Mouse (Mus musculus): ENCODE measurements around the gene Megf8. TPM values are rescaled to one million over a fixed set of nuclear protein-coding genes. Genes with fewer than 3 reads are reported as not detected.
"Not testable (repeated sequence)": the region's sequence is repeated elsewhere in the genome, so short reads cannot be mapped to it uniquely, and the experiment has no call there.

Megf8 gene
- polyA plus RNA-seq, 1 experiment from 2014 or later: 19.5 TPM

DNA sequence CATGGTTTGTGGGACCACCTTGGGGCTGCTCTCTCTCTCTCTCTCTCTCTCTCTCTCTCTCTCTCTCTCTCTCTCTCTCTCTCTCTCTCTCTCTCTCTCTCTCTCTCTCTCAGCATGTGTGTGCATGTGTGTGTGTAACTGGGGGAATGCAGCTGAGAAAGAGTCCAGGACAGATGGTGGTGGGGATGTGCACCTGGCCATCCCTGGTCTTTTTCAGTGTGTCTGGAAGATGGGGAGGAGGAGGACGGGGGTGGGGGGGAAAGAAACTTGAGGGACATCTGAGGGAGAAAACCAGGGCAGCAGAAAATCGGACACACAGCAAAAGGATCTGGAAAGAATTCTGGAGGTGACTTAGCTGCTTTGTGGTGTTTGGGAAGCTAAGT lies 10.4 kb upstream of the Megf8 start:
- H3K4me1 ChIP-seq: peaks cover 10% of the 10 kb centered on the region
- peaks cover 54% of the 10 kb centered on the region for H3K27me3 ChIP-seq
- no peak overlapping the region for H3K4me3 ChIP-seq
- 41% methylated on average over 2 of the region's 2 CpGs for WGBS
- no peak overlapping the region for H3K27ac ChIP-seq
- no peak overlapping the region; the same call in 1 of the 2 replicates for H3K4me2 ChIP-seq (replicated peaks)
- no peaks in the 10 kb centered on the region for H3K36me3 ChIP-seq
- H3K9me3 ChIP-seq: no peaks in the 10 kb centered on the region
- ATAC-seq (ENCODE audit: low FRiP score, low read depth): no peak
- no peak overlapping the region for H3K9ac ChIP-seq

DNA sequence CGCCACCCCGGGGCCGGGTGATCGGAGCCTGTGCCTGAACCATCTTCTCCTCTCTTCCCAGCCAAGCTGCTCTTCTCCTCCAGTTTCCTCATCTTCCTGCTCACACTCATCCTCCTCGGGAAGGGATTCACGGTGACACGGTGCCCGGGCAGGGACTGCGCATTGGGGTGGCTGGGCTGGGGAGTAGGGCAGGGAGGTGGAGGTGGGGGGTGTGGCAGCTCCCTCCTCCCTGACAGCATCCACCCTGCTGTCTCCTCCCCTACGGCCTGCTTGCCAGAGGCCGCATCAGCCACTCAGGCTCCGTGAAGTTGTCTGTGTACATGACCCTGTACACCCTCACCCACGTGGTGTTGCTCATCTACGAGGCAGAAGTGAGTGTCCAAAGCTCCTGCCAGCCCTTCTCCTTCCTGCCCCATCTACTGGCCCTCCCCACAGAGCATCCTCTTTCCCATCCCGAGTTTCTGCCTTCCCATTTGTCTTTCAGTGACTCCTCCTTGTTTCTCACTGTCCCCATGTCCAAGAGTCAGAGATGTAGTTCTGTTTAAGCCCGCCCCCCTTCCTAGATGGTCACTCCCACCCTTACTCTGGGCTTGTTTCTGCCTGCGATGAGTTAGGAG lies 8.2 kb upstream of the Megf8 start:
- H3K9ac ChIP-seq: no peak overlapping the region
- peaks cover 10% of the 10 kb centered on the region for H3K4me1 ChIP-seq
- peaks cover 69% of the 10 kb centered on the region for H3K27me3 ChIP-seq
- ATAC-seq (ENCODE audit: low FRiP score, low read depth): no peak
- WGBS: 58% methylated on average over 17 of the region's 17 CpGs
- H3K4me3 ChIP-seq: no peak overlapping the region
- H3K36me3 ChIP-seq: no peaks in the 10 kb centered on the region
- no peak overlapping the region for H3K4me2 ChIP-seq (replicated peaks)
- no peaks in the 10 kb centered on the region for H3K9me3 ChIP-seq
- no peak overlapping the region for H3K27ac ChIP-seq

DNA sequence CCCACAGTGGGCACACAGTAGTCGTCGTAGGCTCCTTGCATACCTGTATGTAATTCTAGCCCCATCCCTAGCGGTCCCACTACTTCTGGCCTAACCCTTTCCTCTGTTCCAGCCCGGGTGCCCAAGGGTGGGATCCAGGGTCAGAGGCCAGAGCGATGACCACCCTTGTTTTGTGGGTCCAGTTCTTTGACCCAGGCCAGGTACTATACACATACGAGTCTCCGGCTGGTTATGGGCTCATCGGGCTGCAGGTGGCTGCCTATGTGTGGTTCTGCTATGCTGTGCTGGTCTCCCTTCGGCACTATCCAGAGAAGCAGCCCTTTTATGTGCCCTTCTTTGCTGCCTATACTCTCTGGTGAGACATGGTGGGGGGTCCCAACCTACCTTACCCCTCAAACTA lies 7.5 kb upstream of the Megf8 start:
- peaks cover 74% of the 10 kb centered on the region for H3K27me3 ChIP-seq

DNA sequence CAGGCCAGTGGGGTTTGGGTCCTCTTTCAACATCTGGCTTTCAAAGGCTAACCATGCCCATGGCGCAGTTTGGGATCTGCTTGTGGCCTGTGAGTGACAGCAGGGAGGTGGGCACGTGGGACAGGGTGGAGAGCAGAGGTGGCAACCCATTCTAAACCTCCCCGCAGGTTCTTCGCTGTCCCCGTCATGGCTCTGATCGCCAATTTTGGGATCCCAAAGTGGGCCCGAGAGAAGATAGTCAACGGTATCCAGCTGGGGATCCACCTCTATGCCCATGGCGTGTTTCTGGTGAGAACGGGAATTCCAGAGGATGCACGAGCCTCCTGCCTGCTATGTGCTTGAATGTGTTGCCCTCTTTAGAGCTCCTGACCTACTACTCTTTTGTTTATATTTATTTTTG lies 5.8 kb upstream of the Megf8 start:
- H3K27ac ChIP-seq: no peak overlapping the region
- H3K27me3 ChIP-seq: peaks cover 83% of the 10 kb centered on the region
- no peak overlapping the region for H3K9ac ChIP-seq
- 85% methylated on average over 11 of the region's 11 CpGs for WGBS
- H3K4me2 ChIP-seq (replicated peaks): no peak overlapping the region
- no peaks in the 10 kb centered on the region for H3K9me3 ChIP-seq
- H3K4me3 ChIP-seq: no peak overlapping the region
- H3K36me3 ChIP-seq: no peaks in the 10 kb centered on the region
- no peak for ATAC-seq (ENCODE audit: low FRiP score, low read depth)
- H3K4me1 ChIP-seq: peaks cover 21% of the 10 kb centered on the region

More for the DNA sequence above, 7.5 kb upstream of the Megf8 start:
- H3K27ac ChIP-seq: no peak overlapping the region
- no peaks in the 10 kb centered on the region for H3K9me3 ChIP-seq
- H3K9ac ChIP-seq: no peak overlapping the region
- ATAC-seq (ENCODE audit: low FRiP score, low read depth): no peak
- H3K4me2 ChIP-seq (replicated peaks): no peak overlapping the region
- no peak overlapping the region for H3K4me3 ChIP-seq
- H3K4me1 ChIP-seq: peaks cover 13% of the 10 kb centered on the region
- no peaks in the 10 kb centered on the region for H3K36me3 ChIP-seq
- 86% methylated on average over 9 of the region's 9 CpGs for WGBS

DNA sequence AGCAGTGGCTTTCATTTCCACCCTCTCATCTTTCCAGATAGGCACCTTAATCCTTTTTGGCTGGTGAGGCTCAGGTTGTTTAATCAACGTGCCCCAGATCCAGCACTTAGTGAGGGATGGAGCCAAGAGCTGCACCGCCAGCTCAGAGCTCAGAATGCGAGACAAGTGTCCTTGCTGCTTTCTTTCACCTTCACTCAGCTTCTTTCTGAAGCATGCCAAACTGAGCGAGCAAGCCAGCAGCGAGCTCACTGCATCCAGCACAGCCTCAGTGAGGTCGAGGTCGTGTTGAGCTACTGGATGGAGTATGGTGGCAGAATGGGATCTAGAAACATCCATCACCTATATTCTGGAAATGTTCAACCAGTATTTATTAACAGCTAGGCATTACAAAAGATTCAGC lies 3.6 kb upstream of the Megf8 start:
- Histone ChIP-seq H3K4me3 (no peak overlapping the region), H3K27ac (no peak overlapping the region), H3K4me1 (peaks cover 31% of the 10 kb centered on the region), H3K36me3 (no peaks in the 10 kb centered on the region), H3K9me3 (no peaks in the 10 kb centered on the region), H3K9ac (no peak overlapping the region), H3K27me3 (peaks cover 68% of the 10 kb centered on the region), H3K4me2 (replicated peaks) (no peak overlapping the region)
- 51% methylated on average over 7 of the region's 7 CpGs for WGBS
- no peak for ATAC-seq (ENCODE audit: low FRiP score, low read depth)

DNA sequence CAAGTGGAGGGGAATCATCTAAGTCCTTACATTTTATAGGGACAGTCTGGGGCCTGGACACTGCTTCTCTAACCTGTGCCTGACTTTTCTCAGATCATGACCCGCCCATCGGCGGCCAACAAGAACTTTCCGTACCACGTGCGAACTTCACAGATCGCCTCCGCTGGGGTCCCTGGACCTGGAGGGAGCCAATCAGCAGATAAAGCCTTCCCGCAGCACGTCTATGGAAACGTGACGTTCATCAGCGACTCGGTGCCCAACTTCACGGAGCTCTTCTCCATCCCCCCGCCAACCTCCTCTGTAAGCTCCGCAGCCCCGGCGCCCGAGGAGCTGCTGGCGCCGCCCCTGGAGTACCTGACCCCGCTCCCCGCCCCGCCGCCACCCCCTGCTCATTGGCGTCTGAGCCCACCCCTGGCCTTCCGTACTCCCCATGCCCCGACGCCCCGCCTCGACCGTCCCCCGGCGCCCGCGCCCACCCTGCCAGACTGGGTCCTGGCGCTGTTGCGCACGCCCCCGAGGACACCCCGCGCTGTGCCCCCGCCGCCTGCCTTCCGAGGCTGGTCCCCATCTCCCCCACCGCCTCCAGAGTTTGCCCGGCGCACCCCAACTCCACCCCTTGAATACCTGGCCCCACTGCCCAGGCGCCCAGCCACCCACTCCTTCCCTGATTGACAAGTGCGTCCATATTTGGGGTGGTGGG lies 2.2 kb upstream of the Megf8 start:
- H3K4me1 ChIP-seq: peaks cover 36% of the 10 kb centered on the region
- H3K27me3 ChIP-seq: peaks cover 54% of the 10 kb centered on the region
- H3K36me3 ChIP-seq: no peaks in the 10 kb centered on the region
- no peak for ATAC-seq (ENCODE audit: low FRiP score, low read depth)
- no peak overlapping the region for H3K27ac ChIP-seq
- H3K9me3 ChIP-seq: no peaks in the 10 kb centered on the region
- peak overlapping the region; percentile 74 for H3K4me3 ChIP-seq
- 1% methylated on average over 39 of the region's 51 CpGs for WGBS
- H3K4me2 ChIP-seq (replicated peaks): peak overlapping the region; percentile 83
- peak overlapping the region; percentile 68 for H3K9ac ChIP-seq

DNA sequence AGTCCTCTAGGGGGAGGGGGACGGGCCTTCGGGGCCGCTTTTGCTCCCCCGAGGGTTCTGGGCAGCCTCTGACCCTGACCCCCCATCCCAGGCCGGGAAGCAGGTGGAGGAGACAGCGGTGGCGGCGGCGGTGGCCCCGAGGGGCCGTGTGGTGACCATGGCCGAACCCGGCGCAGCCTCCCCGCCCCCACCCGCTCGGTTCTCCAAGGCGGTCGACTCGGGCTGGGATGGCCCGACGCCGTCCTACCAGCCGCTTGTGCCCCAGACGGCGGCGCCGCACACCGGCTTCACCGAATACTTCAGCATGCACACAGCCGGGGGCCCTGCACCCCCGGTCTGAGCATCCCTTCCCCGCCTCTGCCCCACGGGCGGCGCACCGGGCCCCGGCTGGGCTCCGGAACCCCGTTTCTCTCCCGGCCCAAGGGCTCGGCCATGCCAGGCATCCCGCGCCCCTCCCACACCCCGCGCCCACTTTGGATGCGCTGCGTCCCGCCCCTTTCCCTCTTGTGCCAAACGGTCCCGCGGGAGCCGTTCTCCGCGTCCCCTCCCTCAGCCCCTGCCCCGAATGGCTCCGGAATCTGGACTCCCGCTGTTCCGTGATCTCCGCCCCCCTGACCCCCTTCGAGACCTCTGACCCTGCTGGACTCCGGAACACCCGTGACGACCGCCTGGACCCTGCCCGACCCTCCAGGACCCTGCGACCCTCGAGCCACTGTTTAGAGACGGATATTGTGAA lies 1.5 kb upstream of the Megf8 start:
- no peak for ATAC-seq (ENCODE audit: low FRiP score, low read depth)
- peak overlapping the region; percentile 68 for H3K9ac ChIP-seq
- peak overlapping the region; percentile 74 for H3K4me3 ChIP-seq
- under 1% methylated on average over 69 of the region's 69 CpGs for WGBS
- H3K27ac ChIP-seq: no peak overlapping the region
- H3K27me3 ChIP-seq: peaks cover 54% of the 10 kb centered on the region
- peaks cover 36% of the 10 kb centered on the region for H3K4me1 ChIP-seq
- H3K36me3 ChIP-seq: peaks cover 3% of the 10 kb centered on the region; the same call in 1 of the 2 replicates
- peak overlapping the region; percentile 83 for H3K4me2 ChIP-seq (replicated peaks)
- no peaks in the 10 kb centered on the region for H3K9me3 ChIP-seq

DNA sequence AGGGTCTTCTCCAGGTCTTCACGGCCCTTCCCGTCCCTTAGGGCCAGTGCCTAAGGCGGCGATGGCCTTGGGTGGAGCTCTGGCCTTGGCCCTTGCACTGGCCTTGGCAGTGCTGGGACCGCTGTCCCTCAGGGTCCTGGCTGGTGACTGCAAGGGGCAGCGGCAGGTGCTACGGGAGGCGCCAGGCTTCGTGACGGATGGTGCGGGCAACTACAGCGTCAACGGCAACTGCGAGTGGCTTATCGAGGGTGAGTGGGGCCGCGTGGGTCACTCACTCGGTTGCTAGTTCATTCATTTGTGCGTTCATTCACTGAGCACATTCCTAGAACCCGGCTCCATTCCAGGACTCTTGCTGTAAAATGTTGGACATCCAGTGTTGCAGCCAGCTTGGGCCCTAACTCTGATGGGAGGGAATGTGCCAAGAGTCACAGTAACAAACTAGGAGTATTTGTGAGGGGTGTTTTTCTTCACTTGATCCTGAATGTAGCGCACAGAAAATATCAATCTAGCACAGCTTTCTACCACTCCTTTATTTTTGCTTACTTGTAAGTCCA lies 559 bp downstream of the Megf8 start:
- 13% methylated on average over 21 of the region's 21 CpGs for WGBS
- ATAC-seq (ENCODE audit: low FRiP score, low read depth): no peak
- no peaks in the 10 kb centered on the region for H3K9me3 ChIP-seq
- H3K36me3 ChIP-seq: peaks cover 3% of the 10 kb centered on the region; the same call in 1 of the 2 replicates
- peak overlapping the region; percentile 88 for H3K27ac ChIP-seq
- peak overlapping the region; percentile 99 for H3K4me2 ChIP-seq (replicated peaks)
- H3K27me3 ChIP-seq: peaks cover 37% of the 10 kb centered on the region
- peaks cover 49% of the 10 kb centered on the region for H3K4me1 ChIP-seq
- H3K9ac ChIP-seq: peak overlapping the region; percentile 91
- H3K4me3 ChIP-seq: peak overlapping the region; percentile 74

DNA sequence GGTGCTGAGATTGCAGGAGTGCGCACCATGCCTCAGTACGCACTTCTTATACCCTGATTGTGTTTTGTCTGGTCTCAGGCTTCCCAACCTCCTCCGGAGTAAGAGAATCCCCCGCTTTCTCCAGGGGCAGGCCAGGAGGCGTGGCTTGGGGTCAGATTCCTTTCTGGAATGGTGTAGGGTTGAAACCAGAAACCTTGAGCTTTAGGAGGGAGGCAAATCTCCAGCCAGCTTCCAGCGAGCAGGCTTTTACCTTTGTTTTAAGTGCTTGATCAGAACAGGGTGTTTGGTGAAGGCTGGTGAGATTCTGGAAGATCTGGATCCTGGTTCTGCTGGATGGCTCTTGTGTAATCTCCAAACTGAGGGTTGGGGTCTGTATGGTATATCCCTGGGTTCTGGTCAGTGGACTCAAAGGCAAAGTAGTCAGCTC lies 5.1 kb downstream of the Megf8 start:
- peak overlapping the region; percentile 54 for H3K4me2 ChIP-seq (replicated peaks)
- H3K9me3 ChIP-seq: no peaks in the 10 kb centered on the region
- peaks cover 11% of the 10 kb centered on the region for H3K36me3 ChIP-seq
- peaks cover 42% of the 10 kb centered on the region for H3K4me1 ChIP-seq
- WGBS: 4% methylated on average over 6 of the region's 6 CpGs
- H3K27me3 ChIP-seq: no peaks in the 10 kb centered on the region
- peak; percentile 92 for ATAC-seq (ENCODE audit: low FRiP score, low read depth)
- peak overlapping the region; percentile 29 for H3K4me3 ChIP-seq
- H3K9ac ChIP-seq: peak overlapping the region; percentile 53
- H3K27ac ChIP-seq: peak overlapping the region; percentile 94

DNA sequence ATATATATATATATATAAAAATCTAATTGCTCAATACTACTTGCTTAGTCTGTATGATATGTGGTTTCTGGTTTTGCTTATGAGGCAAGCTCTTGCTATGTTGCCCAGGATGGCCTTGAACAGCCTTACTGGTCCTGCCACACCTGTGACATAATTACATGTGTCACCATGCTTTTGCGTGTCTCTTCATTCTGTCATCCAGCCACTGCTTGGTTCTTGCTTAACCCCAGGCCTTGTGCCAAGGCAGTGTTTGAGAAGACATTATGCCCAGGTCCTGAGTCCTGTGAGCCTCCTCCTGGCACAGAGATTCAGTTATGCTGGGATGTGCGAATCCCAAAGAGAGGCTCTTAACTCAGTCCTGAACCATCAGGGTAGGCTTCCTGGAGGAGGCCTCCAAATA lies 6.3 kb downstream of the Megf8 start:
- Histone ChIP-seq H3K4me3 (no peak overlapping the region), H3K27ac (no peak overlapping the region), H3K36me3 (peaks cover 21% of the 10 kb centered on the region), H3K9me3 (no peaks in the 10 kb centered on the region), H3K9ac (no peak overlapping the region), H3K4me2 (replicated peaks) (peak overlapping the region; percentile 31; the same call in 1 of the 2 replicates), H3K27me3 (no peaks in the 10 kb centered on the region), H3K4me1 (peaks cover 32% of the 10 kb centered on the region)
- WGBS: 80% methylated on average over 2 of the region's 2 CpGs
- no peak for ATAC-seq (ENCODE audit: low FRiP score, low read depth)

DNA sequence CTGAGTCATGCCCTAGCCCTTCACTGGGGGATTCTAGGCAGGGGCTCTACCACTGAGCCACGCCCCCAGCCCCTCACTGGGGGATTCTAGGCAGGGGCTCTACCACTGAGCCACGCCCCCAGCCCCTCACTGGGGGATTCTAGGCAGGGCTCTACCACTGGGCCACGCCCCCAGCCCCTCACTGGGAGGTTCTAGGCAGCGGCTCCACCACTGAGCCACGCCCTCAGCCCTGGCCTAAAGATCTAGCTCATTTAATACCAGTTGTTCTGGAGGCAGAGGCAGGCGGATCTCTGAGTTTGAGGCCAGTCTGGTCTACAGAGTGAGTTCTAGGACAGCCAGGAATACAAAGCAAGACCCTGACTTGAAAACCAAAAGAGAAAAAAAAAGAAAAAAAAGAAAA lies 8.5 kb downstream of the Megf8 start:
- H3K9ac ChIP-seq; H3K4me2 ChIP-seq (replicated peaks); H3K4me3 ChIP-seq; ATAC-seq (ENCODE audit: low FRiP score, low read depth); H3K27me3 ChIP-seq; H3K27ac ChIP-seq; H3K9me3 ChIP-seq: not testable (repeated sequence)
- 87% methylated on average over 6 of the region's 6 CpGs for WGBS
- H3K36me3 ChIP-seq: peaks cover 38% of the 10 kb centered on the region
- H3K4me1 ChIP-seq: peaks cover 26% of the 10 kb centered on the region

DNA sequence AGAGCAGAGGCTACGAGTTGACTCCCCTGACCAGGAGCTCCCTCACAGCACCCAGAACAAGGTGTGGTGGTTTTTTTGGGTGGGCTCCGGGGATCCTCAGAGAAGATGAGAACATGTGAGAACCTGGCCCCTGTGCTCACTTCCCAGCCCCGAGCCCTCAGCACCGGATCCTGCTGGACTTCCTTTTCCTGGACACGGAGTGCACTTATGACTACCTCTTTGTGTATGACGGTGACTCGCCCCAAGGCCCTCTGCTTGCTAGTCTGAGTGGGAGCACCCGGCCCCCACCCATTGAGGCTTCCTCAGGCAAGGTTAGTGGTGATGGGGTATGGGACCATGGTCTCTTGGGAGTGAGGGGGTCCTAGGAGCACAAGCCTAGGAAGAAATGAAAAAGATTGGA lies 9.3 kb downstream of the Megf8 start:
- Histone ChIP-seq H3K4me3 (no peak overlapping the region), H3K36me3 (peaks cover 46% of the 10 kb centered on the region), H3K4me1 (peaks cover 23% of the 10 kb centered on the region), H3K4me2 (replicated peaks) (no peak overlapping the region), H3K27ac (no peak overlapping the region), H3K9ac (no peak overlapping the region), H3K27me3 (no peaks in the 10 kb centered on the region), H3K9me3 (no peaks in the 10 kb centered on the region)
- ATAC-seq (ENCODE audit: low FRiP score, low read depth): no peak
- WGBS: 83% methylated on average over 8 of the region's 8 CpGs
